Mouse (Mus musculus) mouse embryonic stem cell (cell line): ENCODE measurements around the gene Glra1.

Source experiments
- in situ Hi-C, 2 experiments: fragments of 300-500 bp; cut with MboI; formaldehyde crosslinking; loops; 1 replicate in 1 of 2; 3 replicates in 1 of 2; pipeline ENCODE4 v1.14.3; 2019 to 2020; ENCODE audit warnings: low sequenced_read_pairs in 2 of 2, low pct_unique_long_range_greater_than_20kb in 1 of 2, mixed read lengths in 1 of 2; ENCODE audit not compliant: unreplicated experiment in 1 of 2

The Glra1 gene

DNA sequence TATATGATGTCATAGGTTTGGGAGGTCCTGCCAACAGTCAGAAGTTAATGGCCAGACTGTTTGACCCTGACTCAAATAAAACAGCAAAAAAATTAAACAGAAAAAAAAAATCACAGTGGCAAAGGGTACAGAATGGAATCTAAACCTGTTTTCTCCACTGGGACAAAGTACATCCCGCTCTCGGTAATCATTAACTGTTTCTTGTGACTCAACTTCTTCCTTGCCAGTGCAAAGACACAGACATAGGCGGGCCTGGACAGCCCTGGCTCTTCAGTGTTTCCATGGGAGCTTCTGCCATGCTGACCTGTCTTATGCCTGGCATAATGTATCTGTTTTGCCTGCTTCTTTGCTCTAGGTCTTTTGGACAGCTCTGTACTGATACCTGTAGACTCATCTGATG lies 142.8 kb downstream of the Glra1 start:
- in situ Hi-C loops, result no loop called here

DNA sequence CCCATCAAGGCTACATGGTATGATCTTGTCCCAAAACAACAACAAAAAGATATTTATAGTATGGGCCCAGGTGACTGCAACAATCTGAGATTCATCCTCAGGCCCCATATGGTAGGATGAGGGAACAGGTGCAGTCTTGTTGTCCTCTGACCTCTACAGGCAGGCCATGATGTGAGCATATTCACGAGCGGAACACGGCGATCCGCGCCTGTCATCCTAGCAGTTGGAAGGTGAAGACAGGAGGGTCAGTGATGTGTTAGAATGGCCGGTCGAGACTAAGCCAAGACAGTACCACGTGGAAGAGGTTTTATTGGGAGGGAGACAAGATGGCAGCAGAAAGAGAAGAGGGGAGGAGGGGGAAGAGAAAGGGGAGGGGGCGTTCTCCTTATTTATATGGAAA lies 143.3 kb downstream of the Glra1 start:
- in situ Hi-C loops, result no loop called here
